Mouse (Mus musculus) spleen, adult 2 months (tissue): ENCODE data around the gene Nbea. TPM values are rescaled to one million over a fixed set of nuclear protein-coding genes. Genes with fewer than 3 reads are reported as not detected.
"Not testable (repeated sequence)": the region's sequence is repeated elsewhere in the genome, so short reads cannot be mapped to it uniquely, and the experiment has no call there.

ENCODE experiments used
- DNase-seq, 2 experiments: peaks; one replicate each; pipeline versions ENCODE4 v3.0.0 to v3.0.0-alpha.2; 2012 to 2021; ENCODE audit warnings: low spot score in 2 of 2, low read depth in 1 of 2
- H3K27ac ChIP-seq: fragments of 200-500 bp; 2 replicates; pipeline ENCODE4 v1.5.1; 2012; ENCODE audit warnings: low read length, inconsistent platforms; ENCODE audit not compliant: insufficient read depth
- H3K27me3 ChIP-seq: fragments of 200-500 bp; 2 replicates; pipeline ENCODE4 v1.6.1; 2012; ENCODE audit warnings: mild to moderate bottlenecking, moderate library complexity, low read length, inconsistent platforms; ENCODE audit not compliant: control insufficient read depth, insufficient read depth
- H3K36me3 ChIP-seq: fragments of 200-500 bp; 2 replicates; pipeline ENCODE4 v1.6.1; 2012; ENCODE audit warnings: mild to moderate bottlenecking, low read length, inconsistent platforms; ENCODE audit not compliant: control insufficient read depth, insufficient read depth
- H3K4me1 ChIP-seq: fragments of 200-500 bp; 2 replicates; pipeline ENCODE4 v1.6.1; 2011; ENCODE audit warnings: inconsistent platforms; ENCODE audit not compliant: control insufficient read depth, insufficient read depth, insufficient read length
- H3K4me3 ChIP-seq: fragments of 200-500 bp; 2 replicates; pipeline ENCODE4 v1.5.1; 2011; ENCODE audit warnings: mild to moderate bottlenecking, inconsistent platforms; ENCODE audit not compliant: insufficient read depth, insufficient read length; ENCODE audit errors: extremely low read depth
- CTCF ChIP-seq: fragments of 200-500 bp; IDR thresholded peaks from 2 replicates; pipeline ENCODE4 v1.5.1; 2011; ENCODE audit warnings: mild to moderate bottlenecking, inconsistent platforms; ENCODE audit not compliant: insufficient read depth, insufficient read length, insufficient replicate concordance; ENCODE audit errors: extremely low read depth
- POLR2A ChIP-seq: fragments of 200-500 bp; IDR thresholded peaks from 2 replicates; pipeline ENCODE4 v1.6.1; 2011; ENCODE audit warnings: low read depth, low read length, inconsistent platforms
- WGBS: fragments of 180-500 bp; shearing (Covaris S2); methylation state at CpG from one replicate; pipeline ENCODE4 v1.1.7; 2018; 5-methylcytosine and 5-hydroxymethylcytosine counted together
- polyA plus RNA-seq: library from polyadenylated mRNA; depleted of rRNA; stranded (reverse); fragments of >200 nt; gene quantifications from 2 replicates; pipeline ENCODE4 v1.2.3, GENCODE M21; 2012

Nbea gene
- polyA plus RNA-seq, 1 experiment = 1.6 TPM

- Histone ChIP-seq H3K27me3 (no peaks in the 10 kb centered on the region), H3K4me3 (no peak overlapping the region), H3K27ac (no peak overlapping the region), H3K4me1 (no peaks in the 10 kb centered on the region), H3K36me3 (no peaks in the 10 kb centered on the region)
- no peak for TF ChIP-seq POLR2A
- no peak for TF ChIP-seq CTCF
- no peak for DNase-seq
- WGBS = 74% methylated on average over 8 of the region's 8 CpGs
These were observed 547.8 kb downstream of the Nbea start for GRCm38 (mm10) chr3:55635542-55636172.

DNA sequence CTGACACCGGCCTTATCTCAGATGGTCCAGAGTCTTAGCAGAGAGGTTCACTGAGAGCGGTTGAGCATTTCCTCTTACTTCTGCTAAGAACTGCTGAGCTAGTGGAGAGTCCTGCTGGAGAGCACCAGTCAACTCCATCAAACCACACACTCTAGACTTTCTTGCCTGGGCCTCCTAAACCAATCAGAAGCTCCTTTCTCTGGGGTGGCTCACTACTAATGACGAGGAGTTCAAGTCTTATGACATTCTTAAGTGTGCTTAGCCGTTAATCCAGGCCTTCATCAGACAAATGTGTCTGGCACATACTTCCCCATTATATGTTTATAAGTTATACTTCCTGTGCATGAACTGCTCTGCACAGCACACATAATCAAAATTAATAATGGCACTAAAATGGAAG lies 556.4 kb downstream of the Nbea start:
- H3K4me3 ChIP-seq = no peak overlapping the region
- no peaks in the 10 kb centered on the region for H3K27me3 ChIP-seq
- 36% methylated on average over 4 of the region's 4 CpGs for WGBS
- TF ChIP-seq CTCF (no peak), POLR2A (no peak)
- H3K27ac ChIP-seq = no peak overlapping the region
- no peaks in the 10 kb centered on the region for H3K36me3 ChIP-seq
- no peaks in the 10 kb centered on the region for H3K4me1 ChIP-seq
- DNase-seq = no peak

DNA sequence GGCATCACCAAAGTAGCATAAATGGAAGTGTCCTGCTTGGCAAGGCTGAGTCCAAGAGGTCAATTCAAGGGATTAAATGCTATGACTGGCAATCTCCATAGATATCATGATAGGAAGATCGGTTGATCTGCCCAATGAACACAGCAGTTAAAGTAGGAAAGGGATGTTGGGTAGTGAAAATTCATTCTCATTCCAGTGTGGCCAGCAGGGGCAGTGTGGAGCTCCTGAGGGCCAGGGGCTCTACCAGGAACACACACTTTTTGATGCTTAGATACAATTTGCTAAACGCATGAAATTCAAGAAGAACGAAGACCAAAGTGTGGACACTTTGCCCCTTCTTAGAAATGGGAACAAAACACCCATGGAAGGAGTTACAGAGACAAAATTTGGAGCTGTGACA lies 561.5 kb downstream of the Nbea start:
- not testable (repeated sequence) for H3K4me3 ChIP-seq, DNase-seq
- WGBS = 90% methylated on average over 3 of the region's 3 CpGs

DNA sequence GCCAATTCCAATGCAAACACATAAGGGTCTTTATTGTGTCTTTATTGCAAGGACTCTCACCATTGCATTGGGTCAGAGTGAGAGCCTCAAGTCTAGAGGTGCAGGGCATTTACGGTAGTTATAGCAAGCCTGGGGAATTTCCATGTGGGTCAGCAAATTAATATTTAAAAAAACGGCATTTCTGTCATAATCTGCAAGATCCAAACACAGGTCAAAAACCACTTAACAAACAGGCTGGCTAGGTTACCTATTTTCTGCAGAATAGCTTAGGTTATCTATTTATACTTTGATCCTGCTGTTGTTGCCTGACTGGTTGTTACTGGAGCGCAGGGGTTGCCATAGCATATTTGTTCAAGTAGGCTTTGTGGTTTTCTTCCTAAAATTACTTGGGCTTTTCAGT lies 565.1 kb downstream of the Nbea start:
- Histone ChIP-seq H3K27ac (no peak overlapping the region), H3K4me3 (no peak overlapping the region), H3K27me3 (no peaks in the 10 kb centered on the region), H3K4me1 (no peaks in the 10 kb centered on the region), H3K36me3 (no peaks in the 10 kb centered on the region)
- no peak for TF ChIP-seq POLR2A
- DNase-seq = no peak
- 89% methylated on average over 3 of the region's 3 CpGs for WGBS

More for the DNA sequence above, 561.5 kb downstream of the Nbea start:
- not testable (repeated sequence) for H3K36me3 ChIP-seq, H3K4me1 ChIP-seq, H3K27me3 ChIP-seq, H3K27ac ChIP-seq

DNA sequence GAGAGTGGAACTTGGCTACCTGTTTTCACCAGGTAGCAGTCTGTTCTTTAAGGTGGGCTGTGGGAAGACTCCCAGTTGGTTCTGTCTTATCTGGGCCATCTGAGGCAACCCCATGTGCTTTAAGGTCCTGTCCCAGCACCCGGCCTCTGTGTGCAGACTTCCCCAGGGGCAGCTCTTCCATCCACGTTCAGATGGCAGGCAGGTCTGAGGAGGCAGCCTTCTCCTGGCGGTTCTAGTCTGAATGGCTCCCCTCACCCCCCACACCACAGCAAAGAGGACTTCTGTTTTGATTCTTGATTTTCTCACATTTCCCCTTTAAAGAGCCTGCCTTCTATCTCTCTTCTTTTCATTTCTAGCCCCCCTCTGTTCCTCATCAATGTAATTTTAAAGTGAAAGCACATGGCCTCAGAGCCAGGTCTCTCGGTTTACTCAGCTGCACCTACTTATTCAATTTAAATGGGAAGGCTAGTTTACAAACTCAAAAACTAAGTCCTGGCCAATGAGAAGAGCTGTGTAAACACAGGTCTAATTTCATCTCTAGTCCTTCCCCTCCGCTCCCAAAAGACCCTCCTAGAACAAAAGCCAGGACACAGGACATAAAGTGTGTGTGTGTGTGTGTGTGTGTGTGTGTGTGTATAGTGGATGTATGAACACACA lies 570.9 kb downstream of the Nbea start:
- H3K4me1 ChIP-seq = no peaks in the 10 kb centered on the region
- H3K36me3 ChIP-seq = no peaks in the 10 kb centered on the region
- 67% methylated on average over 5 of the region's 5 CpGs for WGBS
- no peak for DNase-seq
- TF ChIP-seq CTCF (no peak), POLR2A (no peak)
- no peak overlapping the region for H3K4me3 ChIP-seq
- H3K27me3 ChIP-seq = no peaks in the 10 kb centered on the region
- no peak overlapping the region for H3K27ac ChIP-seq

- H3K27me3 ChIP-seq = no peaks in the 10 kb centered on the region
- H3K27ac ChIP-seq = no peak overlapping the region
- no peak overlapping the region for H3K4me3 ChIP-seq
- no peak for DNase-seq
- TF ChIP-seq POLR2A (no peak), CTCF (no peak)
- WGBS = 54% methylated on average over 5 of the region's 5 CpGs
- no peaks in the 10 kb centered on the region for H3K36me3 ChIP-seq
- no peaks in the 10 kb centered on the region for H3K4me1 ChIP-seq
These were observed 571.5 kb downstream of the Nbea start for GRCm38 (mm10) chr3:55612023-55612422.

GRCm38 (mm10) chr3:55610191-55610590 lies 573.3 kb downstream of the Nbea start:
- no peak for TF ChIP-seq CTCF
- no peak for TF ChIP-seq POLR2A
- 91% methylated on average over 11 of the region's 12 CpGs for WGBS
- H3K4me3 ChIP-seq = no peak overlapping the region
- no peak overlapping the region for H3K27ac ChIP-seq
- no peaks in the 10 kb centered on the region for H3K36me3 ChIP-seq
- no peak for DNase-seq
- no peaks in the 10 kb centered on the region for H3K4me1 ChIP-seq
- H3K27me3 ChIP-seq = no peaks in the 10 kb centered on the region
